Mouse (Mus musculus) macrophage (primary cell): ENCODE results near the gene Rmnd5b. TPM values are rescaled to one million over a fixed set of nuclear protein-coding genes. Genes with fewer than 3 reads are reported as not detected.

Experiments
- H3K27ac ChIP-seq: fragments of 350-480 bp; formaldehyde crosslinking; 2 replicates; pipeline ENCODE4 v1.9.0; 2021
- H3K36me3 ChIP-seq: fragments of 350-480 bp; formaldehyde crosslinking; 2 replicates; pipeline ENCODE4 v1.9.0; 2021; ENCODE audit errors: inconsistent target
- H3K4me3 ChIP-seq: fragments of 350-480 bp; formaldehyde crosslinking; 2 replicates; pipeline ENCODE4 v1.9.0; 2021; ENCODE audit errors: inconsistent target
- H3K79me2 ChIP-seq: fragments of 350-480 bp; formaldehyde crosslinking; 2 replicates; pipeline ENCODE4 v1.9.0; 2021; ENCODE audit errors: inconsistent target
- WGBS: methylation state at CpG from one replicate; pipeline ENCODE4 v1.1.7; 2026; ENCODE audit warnings: inconsistent platforms; ENCODE audit not compliant: missing documents; 5-methylcytosine and 5-hydroxymethylcytosine counted together
- polyA plus RNA-seq: library from polyadenylated mRNA; stranded (reverse); fragments of 250-400 nt; gene quantifications from 3 replicates; pipeline ENCODE4 v1.2.4, GENCODE M21; 2018; ENCODE audit warnings: inconsistent platforms

Gene Rmnd5b
- polyA plus RNA-seq, 1 experiment from 2014 or later: 15.5 TPM

DNA sequence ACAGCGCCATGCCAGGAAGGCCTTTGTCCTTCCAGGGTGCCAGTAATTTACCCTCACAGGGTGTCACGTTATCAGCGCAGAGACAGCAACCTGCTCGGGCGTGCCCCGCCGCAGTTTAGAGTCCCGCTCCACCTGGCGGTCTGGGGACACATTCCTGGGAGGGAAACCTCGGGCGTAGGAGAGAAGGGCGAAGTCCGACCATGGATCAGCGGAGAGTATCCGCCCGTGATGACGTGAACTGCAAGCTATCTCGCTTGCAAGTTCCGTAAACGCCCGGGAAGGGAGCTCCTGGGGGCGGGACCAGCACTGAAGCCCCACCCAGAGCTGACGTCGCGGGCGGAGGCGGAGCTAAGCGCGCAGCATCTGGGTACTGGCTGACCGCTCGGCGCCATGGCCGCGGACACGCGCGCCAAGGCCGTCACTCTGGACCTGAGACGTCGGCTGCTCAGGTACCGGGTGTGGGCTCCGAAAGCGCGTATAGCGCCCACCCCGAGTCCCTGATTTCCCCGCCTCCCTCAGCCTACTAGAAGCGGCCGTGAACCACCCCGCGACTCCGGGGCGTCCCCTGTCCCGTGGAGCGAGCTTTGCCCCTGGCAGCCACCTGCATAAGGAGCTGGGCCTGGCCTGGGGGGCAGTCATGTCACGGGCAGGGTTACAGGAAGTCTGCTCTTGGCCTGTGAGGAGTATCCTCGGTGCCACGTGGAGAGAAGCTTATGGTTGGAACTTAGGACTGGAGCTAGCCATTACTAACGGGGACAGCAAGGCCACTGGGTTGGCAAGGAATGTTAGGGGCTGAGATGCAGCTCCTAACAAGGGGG is 51.1 kb downstream of the Rmnd5b start, which contains the start of gene Phykpl:
Gene Phykpl, plus strand, starts transcription at position 327 of the 818 bp plus-strand sequence.
- 1% methylated on average over 59 of the region's 59 CpGs for WGBS
- peak within 1 kb of the TSS; percentile 71 for H3K4me3 ChIP-seq
- peaks cover 12% of the 10 kb centered on the region for H3K36me3 ChIP-seq
- H3K27ac ChIP-seq: peak within 1 kb of the TSS; percentile 90
- H3K79me2 ChIP-seq: no peaks in the 10 kb centered on the region; the same call in 1 of the 2 replicates

DNA sequence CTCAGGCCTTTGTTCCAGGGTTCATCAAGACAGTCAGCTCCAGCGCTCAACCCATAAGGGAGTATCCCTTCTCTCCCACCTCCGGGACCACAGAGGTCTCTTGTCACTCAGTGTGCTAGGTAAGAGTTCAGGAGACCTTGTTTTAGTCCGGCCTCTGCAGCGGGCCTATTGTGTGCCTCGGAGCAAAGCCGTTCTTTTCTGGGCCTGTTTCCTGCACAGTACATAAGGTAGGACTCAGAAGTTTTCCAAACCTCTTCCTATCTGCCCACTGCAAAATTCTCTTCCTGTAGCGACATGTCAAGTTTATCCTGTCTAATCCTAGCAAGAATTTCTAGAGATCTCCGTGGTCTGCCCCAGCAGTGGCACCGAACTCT is 51.7 kb downstream of the Rmnd5b start:
- WGBS: 9% methylated on average over 9 of the region's 9 CpGs
- Histone ChIP-seq H3K27ac (peak overlapping the region; percentile 90), H3K36me3 (peaks cover 12% of the 10 kb centered on the region), H3K79me2 (no peaks in the 10 kb centered on the region; the same call in 1 of the 2 replicates), H3K4me3 (peak overlapping the region; percentile 71)

DNA sequence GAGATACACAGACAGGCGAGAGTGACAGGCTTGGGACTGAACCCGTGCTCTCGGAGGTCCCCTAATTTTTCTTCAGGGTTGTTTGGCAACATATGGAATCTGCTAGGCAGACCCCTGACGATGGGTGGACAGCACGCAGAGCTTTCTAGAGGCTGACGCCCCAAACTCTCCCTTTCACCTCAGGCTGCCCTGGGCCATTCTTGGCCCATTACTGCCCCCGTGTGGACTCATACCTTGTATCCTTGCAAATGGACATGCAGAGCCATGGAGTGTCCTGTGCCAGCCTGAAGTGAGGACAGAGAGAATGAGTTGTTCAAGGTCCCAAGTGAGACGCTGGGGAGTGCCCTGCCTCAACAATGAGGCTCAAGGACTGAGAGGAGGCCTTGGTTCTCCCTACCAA is 53.0 kb downstream of the Rmnd5b start:
- no peak overlapping the region for H3K27ac ChIP-seq
- peaks cover 7% of the 10 kb centered on the region; the same call in 1 of the 2 replicates for H3K36me3 ChIP-seq
- whole genome bisulfite sequencing: 30% methylated on average over 8 of the region's 8 CpGs
- H3K79me2 ChIP-seq: no peaks in the 10 kb centered on the region; the same call in 1 of the 2 replicates
- no peak overlapping the region for H3K4me3 ChIP-seq

DNA sequence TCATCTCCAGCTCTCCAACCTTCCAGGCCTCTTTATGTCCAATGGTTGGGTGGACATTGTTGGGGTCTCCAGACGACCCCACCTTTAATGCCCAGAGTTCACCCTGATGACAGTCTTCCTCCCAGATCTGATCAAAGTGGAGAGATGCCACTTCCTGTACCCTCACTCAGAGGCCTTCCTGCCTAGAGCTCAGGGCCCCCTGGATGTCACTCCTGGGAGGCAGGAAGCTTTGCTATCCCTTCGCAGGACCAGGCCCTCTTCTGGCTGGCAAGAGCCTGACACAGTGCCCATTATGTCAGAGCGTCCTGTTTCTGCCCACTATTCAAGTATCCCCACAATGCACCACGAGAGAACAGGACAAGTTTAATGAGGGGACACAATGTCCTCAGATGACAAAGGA is 56.7 kb downstream of the Rmnd5b start:
- Histone ChIP-seq H3K79me2 (no peaks in the 10 kb centered on the region), H3K4me3 (no peak overlapping the region), H3K27ac (no peak overlapping the region), H3K36me3 (no peaks in the 10 kb centered on the region)
- WGBS: 71% methylated on average over 4 of the region's 4 CpGs

DNA sequence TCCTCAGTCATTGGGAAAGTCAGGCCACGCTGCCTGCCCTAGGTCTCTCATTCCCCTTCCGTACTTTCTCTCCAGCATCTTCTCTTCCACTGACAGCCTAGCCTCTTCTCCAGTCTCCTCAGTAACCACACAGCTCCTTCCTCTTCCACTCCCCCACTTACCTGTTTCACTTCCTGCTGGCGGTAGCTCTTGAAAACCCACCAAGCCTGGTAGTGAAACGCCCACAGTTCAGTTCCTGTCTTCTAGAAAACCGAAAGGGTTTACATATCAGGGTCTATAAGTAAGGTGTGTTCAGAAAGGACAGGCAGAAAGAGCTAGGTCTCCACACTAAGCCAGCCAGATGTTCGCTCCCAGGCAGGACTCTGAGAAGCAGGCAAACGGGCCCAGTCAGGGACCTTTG is 58.1 kb downstream of the Rmnd5b start:
- H3K36me3 ChIP-seq: no peaks in the 10 kb centered on the region
- 38% methylated on average over 7 of the region's 7 CpGs for WGBS
- H3K4me3 ChIP-seq: no peak overlapping the region
- H3K79me2 ChIP-seq: no peaks in the 10 kb centered on the region
- no peak overlapping the region for H3K27ac ChIP-seq

DNA sequence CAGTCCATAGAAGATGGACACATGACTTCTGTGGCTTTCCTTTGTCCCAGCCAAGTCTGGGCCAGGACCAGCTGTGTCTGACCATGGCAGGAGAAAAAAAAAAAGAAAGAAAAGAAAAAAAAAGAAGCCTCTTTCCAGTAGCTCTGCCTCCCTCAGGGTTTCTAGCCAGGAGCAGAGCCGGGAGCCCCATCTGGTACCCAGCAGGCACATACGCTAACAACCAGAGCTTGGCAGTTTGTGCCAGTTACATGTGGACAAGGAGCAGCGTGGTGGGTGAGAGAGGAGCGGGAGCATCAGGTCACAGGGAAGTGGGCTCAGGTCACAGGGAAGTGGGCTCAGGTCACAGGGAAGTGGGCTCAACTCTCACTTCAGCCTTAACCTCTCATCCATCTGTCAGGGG is 59.2 kb downstream of the Rmnd5b start:
- 93% methylated on average over 4 of the region's 4 CpGs for WGBS
- Histone ChIP-seq H3K36me3 (no peaks in the 10 kb centered on the region), H3K27ac (no peak overlapping the region), H3K4me3 (no peak overlapping the region), H3K79me2 (no peaks in the 10 kb centered on the region)

Other genes with a start within 250 kb of the Rmnd5b start
- 2.9 to 3.6 TPM (median 3.4 TPM) in 3 replicates for gene Phykpl, start 51.1 kb downstream of the Rmnd5b start, polyA plus RNA-seq
- 203 to 532 TPM (median 476 TPM) in 3 replicates for gene Hnrnpab, start 29.0 kb downstream of the Rmnd5b start, polyA plus RNA-seq
- 45.0 to 125 TPM (median 72.8 TPM) in 3 replicates for gene Nhp2, start 16.2 kb downstream of the Rmnd5b start, polyA plus RNA-seq
- gene N4bp3, start 14.9 kb upstream of the Rmnd5b start, polyA plus RNA-seq: 3.9 to 13.9 TPM (median 6.3 TPM) in 3 replicates
- 0.58 to 4.2 TPM (median 2.0 TPM) in 3 replicates for gene D930048N14Rik, start 15.1 kb upstream of the Rmnd5b start, polyA plus RNA-seq
- gene 0610009B22Rik, start 53.0 kb upstream of the Rmnd5b start, polyA plus RNA-seq: 31.2 to 56.1 TPM (median 46.3 TPM) in 3 replicates
- 10.7 to 11.3 TPM (median 10.9 TPM) in 3 replicates for gene Sec24a, start 127.7 kb upstream of the Rmnd5b start, polyA plus RNA-seq
- gene Sar1b, start 127.8 kb upstream of the Rmnd5b start, polyA plus RNA-seq: 56.1 to 92.5 TPM (median 74.9 TPM) in 3 replicates
- gene Jade2, start 221.8 kb upstream of the Rmnd5b start, polyA plus RNA-seq: 30.8 to 37.9 TPM (median 31.3 TPM) in 3 replicates